8 mouse cellular contexts compared by ENCODE assay signal in the genomic region with DNA sequence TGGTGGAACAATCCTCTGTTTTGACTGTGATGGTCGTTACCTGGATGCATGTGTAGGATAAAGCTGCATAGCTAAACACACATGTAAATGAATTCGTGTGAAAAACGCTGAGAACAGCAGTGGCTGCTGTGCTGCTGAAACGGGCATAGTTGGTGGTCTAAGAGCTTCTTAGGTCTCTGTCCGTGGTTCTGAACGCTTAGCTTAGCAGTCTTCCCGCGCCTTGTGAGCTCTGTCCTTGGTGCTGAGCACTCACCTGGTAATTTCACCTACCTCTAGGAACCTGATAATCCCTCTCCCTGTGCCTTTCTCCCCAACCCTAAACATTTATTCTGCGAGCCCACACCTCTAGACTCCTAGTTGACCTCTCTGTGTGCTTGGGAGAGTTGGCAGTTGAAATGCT. TPM values are rescaled to one million over a fixed set of nuclear protein-coding genes. Genes with fewer than 3 reads are reported as not detected.
DNase-seq lines count a peak whose midpoint lies in the region; ATAC-seq and TF ChIP-seq lines count a peak whose summit lies in the region.

No protein-coding gene starts in this region.

- H3K4me3 ChIP-seq in limb, embryonic 14.5 days (replicated peaks; ENCODE audit: low read length): no peak overlapping the region
- H3K4me3 ChIP-seq in midbrain, embryonic 13.5 days (replicated peaks): no peak overlapping the region

- DNase-seq in heart, adult 11 months: peak; percentile 75
- DNase-seq in heart, adult 9 months (ENCODE audit: low spot score in 2 of 2): no peak
- peak; percentile 77 for DNase-seq in A20 (ENCODE audit: low read depth, low spot score)
- peak; percentile 52 for DNase-seq in c-Kit-positive CD71-negative TER-119-negative erythroid progenitor cells, embryonic 14.5 days (ENCODE audit: low read depth)
- peak; percentile 94 for DNase-seq in limb, embryonic 14.5 days (ENCODE audit: low spot score)
- DNase-seq in thymus, postnatal 4 days: peak; percentile 76
- DNase-seq in layer of hippocampus, adult 9-10 months (ENCODE audit: low spot score): no peak

- H3K9ac ChIP-seq in limb, embryonic 14.5 days (ENCODE audit: low read depth, low read length, severe bottlenecking): no peak overlapping the region
- H3K9ac ChIP-seq in midbrain, embryonic 13.5 days (replicated peaks): no peak overlapping the region

- no peak for ATAC-seq in limb, embryonic 14.5 days (ENCODE audit: low FRiP score, low read depth)
- no peak for ATAC-seq in midbrain, embryonic 13.5 days

- H3K27ac ChIP-seq in limb, embryonic 14.5 days (replicated peaks; ENCODE audit: low read depth, low read length): no peak overlapping the region
- H3K27ac ChIP-seq in midbrain, embryonic 13.5 days: no peak overlapping the region

- no peaks in the 10 kb centered on the region for H3K27me3 ChIP-seq in limb, embryonic 14.5 days (ENCODE audit: control insufficient read depth, insufficient read depth, low read length)
- 0 out of 2 replicates have a peak, but pooled peaks cover 7% of the 10 kb centered on the region for H3K27me3 ChIP-seq in midbrain, embryonic 13.5 days

- H3K4me2 ChIP-seq in limb, embryonic 14.5 days (replicated peaks; ENCODE audit: low read depth, low read length, severe bottlenecking): no peak overlapping the region
- H3K4me2 ChIP-seq in midbrain, embryonic 13.5 days (replicated peaks): no peak overlapping the region

- TF ChIP-seq POLR2A in limb, embryonic 14.5 days (IDR thresholded peaks at IDR 0.05; ENCODE audit: borderline replicate concordance, extremely low read depth, insufficient read depth, insufficient read length): no peak

- H3K9me3 ChIP-seq in limb, embryonic 14.5 days (ENCODE audit: control insufficient read depth, low read length): no peaks in the 10 kb centered on the region
- H3K9me3 ChIP-seq in midbrain, embryonic 13.5 days: no peaks in the 10 kb centered on the region

- no peaks in the 10 kb centered on the region for H3K36me3 ChIP-seq in limb, embryonic 14.5 days (ENCODE audit: control insufficient read depth, insufficient read depth, low read length)
- no peaks in the 10 kb centered on the region for H3K36me3 ChIP-seq in midbrain, embryonic 13.5 days

- H3K4me1 ChIP-seq in limb, embryonic 14.5 days (ENCODE audit: control insufficient read depth, insufficient read depth, low read length): no peaks in the 10 kb centered on the region
- H3K4me1 ChIP-seq in midbrain, embryonic 13.5 days (replicated peaks): no peaks in the 10 kb centered on the region

- WGBS in limb, embryonic 14.5 days: 1% methylated on average over 9 of the region's 9 CpGs
- 4% methylated on average over 9 of the region's 9 CpGs for WGBS in midbrain, embryonic 13.5 days

RNA-seq across cellular contexts. Expression of gene Cd300ld3, which starts 4.0 kb away (rescaled TPM):
- polyA plus RNA-seq in limb, embryonic 14.5 days (2012; rRNA removed): 0.37 and 0.65 TPM in 2 replicates
- not detected in 2 replicates for polyA plus RNA-seq in limb, embryonic 14.5 days (2014; fragmentation: Nextera tagmentation; extraction: Ambion mirVana)
- polyA plus RNA-seq in midbrain, embryonic 13.5 days (2015; fragmentation: Nextera tagmentation; extraction: Ambion mirVana): not detected in 2 replicates

RNA-seq across cellular contexts. Expression of gene Cd300e, which starts 9.8 kb away (rescaled TPM):
- 0.10 and 0.15 TPM in 2 replicates for polyA plus RNA-seq in limb, embryonic 14.5 days (2012; rRNA removed)
- 0.08 and 0.10 TPM in 2 replicates for polyA plus RNA-seq in limb, embryonic 14.5 days (2014; fragmentation: Nextera tagmentation; extraction: Ambion mirVana)
- not detected in 2 replicates for polyA plus RNA-seq in midbrain, embryonic 13.5 days (2015; fragmentation: Nextera tagmentation; extraction: Ambion mirVana)

RNA-seq across cellular contexts. Expression of gene Cd300ld5, which starts 14.6 kb away (rescaled TPM):
- 0.24 and 0.48 TPM in 2 replicates for polyA plus RNA-seq in limb, embryonic 14.5 days (2012; rRNA removed)
- not detected in 2 replicates for polyA plus RNA-seq in limb, embryonic 14.5 days (2014; fragmentation: Nextera tagmentation; extraction: Ambion mirVana)
- polyA plus RNA-seq in midbrain, embryonic 13.5 days (2015; fragmentation: Nextera tagmentation; extraction: Ambion mirVana): not detected in 2 replicates

RNA-seq across cellular contexts. Expression of gene Cd300ld4, which starts 25.4 kb away (rescaled TPM):
- 0.18 TPM in 1 of 2 replicates, not detected in the other for polyA plus RNA-seq in limb, embryonic 14.5 days (2012; rRNA removed)
- not detected in 2 replicates for polyA plus RNA-seq in limb, embryonic 14.5 days (2014; fragmentation: Nextera tagmentation; extraction: Ambion mirVana)
- not detected in 2 replicates for polyA plus RNA-seq in midbrain, embryonic 13.5 days (2015; fragmentation: Nextera tagmentation; extraction: Ambion mirVana)

RNA-seq across cellular contexts. Expression of gene Cd300ld2, which starts 36.2 kb away (rescaled TPM):
- 0.23 TPM in 1 of 2 replicates, not detected in the other for polyA plus RNA-seq in limb, embryonic 14.5 days (2012; rRNA removed)
- polyA plus RNA-seq in limb, embryonic 14.5 days (2014; fragmentation: Nextera tagmentation; extraction: Ambion mirVana): not detected in 2 replicates
- not detected in 2 replicates for polyA plus RNA-seq in midbrain, embryonic 13.5 days (2015; fragmentation: Nextera tagmentation; extraction: Ambion mirVana)

Comparison
In these comparisons a context has a peak if more than half of its experiments do, and no peak if none do; other contexts are left out.
1. DNase-seq: peak in heart, adult 11 months (single experiment), A20 (single experiment), c-Kit-positive CD71-negative TER-119-negative erythroid progenitor cells, embryonic 14.5 days (single experiment), limb, embryonic 14.5 days (single experiment) and thymus, postnatal 4 days (single experiment); none in heart, adult 9 months (0 of 2) and layer of hippocampus, adult 9-10 months (single experiment).